Mouse (Mus musculus): ENCODE results near the gene Nlk.
"Not testable (repeated sequence)": the region's sequence is repeated elsewhere in the genome, so short reads cannot be mapped to it uniquely, and the experiment has no call there.

Gene Nlk

GRCm38 (mm10) chr11:78545181-78545580 lies 152.0 kb downstream of the Nlk start:
- DNase-seq (ENCODE audit: low spot score): no peak

- DNase-seq (ENCODE audit: low spot score): no peak
Measured at GRCm38 (mm10) chr11:78544449-78545111, 152.6 kb downstream of the Nlk start.

GRCm38 (mm10) chr11:78540358-78540757 lies 156.8 kb downstream of the Nlk start:
- no peak for DNase-seq (ENCODE audit: low spot score)

- no peak for DNase-seq (ENCODE audit: low spot score)
Measured at GRCm38 (mm10) chr11:78536690-78537084, 160.5 kb downstream of the Nlk start.

- DNase-seq (ENCODE audit: low spot score): peak; percentile 100
Measured at GRCm38 (mm10) chr11:78536080-78536689, 161.0 kb downstream of the Nlk start, which contains the start of the genes Tnfaip1 and Ift20. Gene Tnfaip1, minus strand, starts transcription at chr11:78536332. Gene Ift20, plus strand, starts transcription at chr11:78536361.

- peak; percentile 30 for DNase-seq (ENCODE audit: low spot score)
Measured at GRCm38 (mm10) chr11:78535376-78536079, 161.6 kb downstream of the Nlk start.

GRCm38 (mm10) chr11:78534516-78534915 lies 162.7 kb downstream of the Nlk start:
- no peak for DNase-seq (ENCODE audit: low spot score)

- DNase-seq (ENCODE audit: low spot score): not testable (repeated sequence)
Measured at GRCm38 (mm10) chr11:78531515-78531914, 165.7 kb downstream of the Nlk start.

- no peak for DNase-seq (ENCODE audit: low spot score)
Measured at GRCm38 (mm10) chr11:78531046-78531445, 166.1 kb downstream of the Nlk start.

- DNase-seq (ENCODE audit: low spot score): no peak
Measured at GRCm38 (mm10) chr11:78530001-78530400, 167.2 kb downstream of the Nlk start.

GRCm38 (mm10) chr11:78528714-78529113 lies 168.5 kb downstream of the Nlk start:
- DNase-seq (ENCODE audit: low spot score): no peak

GRCm38 (mm10) chr11:78524838-78525237 lies 172.3 kb downstream of the Nlk start:
- DNase-seq (ENCODE audit: low spot score): no peak

GRCm38 (mm10) chr11:78523241-78523955 lies 173.8 kb downstream of the Nlk start:
- DNase-seq (ENCODE audit: low spot score): no peak

- DNase-seq (ENCODE audit: low spot score): peak; percentile 16
Measured at GRCm38 (mm10) chr11:78522481-78522997, 174.6 kb downstream of the Nlk start.

- DNase-seq (ENCODE audit: low spot score): no peak
Measured at GRCm38 (mm10) chr11:78521880-78522279, 175.3 kb downstream of the Nlk start.

- DNase-seq (ENCODE audit: low spot score): no peak
Measured at GRCm38 (mm10) chr11:78518931-78519330, 178.2 kb downstream of the Nlk start.
